Mouse (Mus musculus) Patski (cell line): ENCODE measurements around the gene Gfer. TPM values are rescaled to one million over a fixed set of nuclear protein-coding genes. Genes with fewer than 3 reads are reported as not detected.

ENCODE experiments used
- ATAC-seq: fragments of 100-300 bp; one replicate; pipeline ENCODE4 v1.8.0; 2021
- CTCF ChIA-PET: fragments of 350-600 bp; sonication (Branson Sonifier 250); formaldehyde crosslinking; loops from one replicate; lab custom pipeline; 2022; ENCODE audit warnings: inconsistent platforms; lab: Charles Lee
- POLR2A ChIA-PET: fragments of 350-600 bp; sonication (Branson Sonifier 250); formaldehyde crosslinking; loops from one replicate; lab custom pipeline; 2022; ENCODE audit warnings: antibody characterized with exemption, inconsistent platforms; lab: Charles Lee
- DNase-seq: peaks from one replicate; pipeline ENCODE4 v3.0.0-alpha.2; 2011; ENCODE audit warnings: low read depth, low spot score
- H3K27me3 ChIP-seq: fragments of 371-371 bp; one replicate; pipeline ENCODE4 v1.5.1; 2021
- CTCF ChIP-seq: fragments of 100-300 bp; IDR thresholded peaks from one replicate; pipeline ENCODE4 v1.5.1; 2021
- in situ Hi-C: fragments of 300-500 bp; cut with MboI; formaldehyde crosslinking; loops from 3 replicates; pipeline ENCODE4 v1.11.1; 2018; ENCODE audit warnings: low pct_unique_long_range_greater_than_20kb, mixed read lengths
- polyA plus RNA-seq: library from polyadenylated mRNA; unstranded; gene quantifications from one replicate; pipeline ENCODE4 v1.2.3, GENCODE M21; 2021

Gene Gfer
- polyA plus RNA-seq, 1 experiment from 2014 or later = 47.6 TPM

GRCm38 (mm10) chr17:24692385-24692784 is 3.6 kb downstream of the Gfer start:
- ChIA-PET CTCF (no interaction called here), POLR2A (no interaction called here)
- DNase-seq (no peak), ATAC-seq (no peak)
- H3K27me3 ChIP-seq = no peaks in the 10 kb centered on the region
- TF ChIP-seq CTCF = no peak
- in situ Hi-C loops = no loop called here

GRCm38 (mm10) chr17:24689251-24690081 is 6.5 kb downstream of the Gfer start, which contains the start of gene Syngr3:
Gene Syngr3 (minus strand): TSS chr17:24689955.
- DNase-seq (no peak), ATAC-seq (peak; percentile 20)
- TF ChIP-seq CTCF = no peak
- ChIA-PET POLR2A (interaction anchor here (2.0 kb wide), 1 partner anchor 19 kb away, joined by 7 read pairs; no protein-coding TSS in a partner anchor), CTCF (interaction anchor here (1.0 to 1.2 kb wide), 2 partner anchors 20 to 35 kb away, joined by 3 to 5 read pairs; partner anchors contain the start of genes Ndufb10 and Zfp598)
- no peaks in the 10 kb centered on the region for H3K27me3 ChIP-seq
- in situ Hi-C loops = no loop called here

- ChIA-PET POLR2A (no interaction called here), CTCF (no interaction called here)
- in situ Hi-C loops = no loop called here
- no peak for TF ChIP-seq CTCF
- DNase-seq = no peak
- ATAC-seq = no peak
- H3K27me3 ChIP-seq = no peaks in the 10 kb centered on the region
Measured at GRCm38 (mm10) chr17:24687599-24687998, 8.4 kb downstream of the Gfer start.

GRCm38 (mm10) chr17:24687146-24687595 is 8.8 kb downstream of the Gfer start:
- ATAC-seq = no peak
- no peak for DNase-seq
- ChIA-PET POLR2A (no interaction called here), CTCF (interaction anchor here (0.8 kb wide), 1 partner anchor 13 kb away, joined by 4 read pairs; no protein-coding TSS in a partner anchor)
- no peaks in the 10 kb centered on the region for H3K27me3 ChIP-seq
- no peak for TF ChIP-seq CTCF
- in situ Hi-C loops = no loop called here

- no peak for TF ChIP-seq CTCF
Measured at GRCm38 (mm10) chr17:24686514-24686913, 9.4 kb downstream of the Gfer start.

GRCm38 (mm10) chr17:24677500-24678080 is 18.4 kb downstream of the Gfer start:
- DNase-seq = no peak
- POLR2A ChIA-PET = no interaction called here

More at GRCm38 (mm10) chr17:24686514-24686913, 9.4 kb downstream of the Gfer start:
- in situ Hi-C loops = no loop called here
- DNase-seq = no peak
- ChIA-PET POLR2A (interaction anchor here (1.7 kb wide), 1 partner anchor 17 kb away, joined by 4 read pairs; the partner anchor contains the start of gene Zfp598), CTCF (interaction anchor here (0.8 kb wide), 1 partner anchor 12 kb away, joined by 4 read pairs; no protein-coding TSS in a partner anchor)
- H3K27me3 ChIP-seq = no peaks in the 10 kb centered on the region
- ATAC-seq = no peak

GRCm38 (mm10) chr17:24676877-24677276 is 19.1 kb downstream of the Gfer start:
- TF ChIP-seq CTCF = no peak
- DNase-seq (no peak), ATAC-seq (no peak)
- no peaks in the 10 kb centered on the region for H3K27me3 ChIP-seq
- CTCF ChIA-PET = interaction anchor here (1.1 to 1.2 kb wide), 2 partner anchors 10 to 26 kb away, joined by 3 to 4 read pairs; no protein-coding TSS in a partner anchor
- POLR2A ChIA-PET = no interaction called here
- in situ Hi-C loops = no loop called here

More at GRCm38 (mm10) chr17:24677500-24678080, 18.4 kb downstream of the Gfer start:
- no peak for TF ChIP-seq CTCF
- ATAC-seq = no peak
- in situ Hi-C loops = no loop called here
- H3K27me3 ChIP-seq = no peaks in the 10 kb centered on the region
- CTCF ChIA-PET = interaction anchor here (0.6 kb wide), 1 partner anchor 9 kb away, joined by 3 read pairs; the partner anchor contains the start of gene Zfp598

GRCm38 (mm10) chr17:24676187-24676586 is 19.8 kb downstream of the Gfer start:
- in situ Hi-C loops = no loop called here
- DNase-seq = no peak
- ATAC-seq = no peak
- ChIA-PET CTCF (interaction anchor here (1.1 to 1.2 kb wide), 2 partner anchors 9 to 25 kb away, joined by 3 to 4 read pairs; no protein-coding TSS in a partner anchor), POLR2A (no interaction called here)
- no peaks in the 10 kb centered on the region for H3K27me3 ChIP-seq
- no peak for TF ChIP-seq CTCF

- ChIA-PET POLR2A (no interaction called here), CTCF (interaction anchor here (1.0 kb wide), 1 partner anchor 12 kb away, joined by 4 read pairs; no protein-coding TSS in a partner anchor)
- in situ Hi-C loops = no loop called here
- H3K27me3 ChIP-seq = no peaks in the 10 kb centered on the region
- ATAC-seq = no peak
- no peak for DNase-seq
- no peak for TF ChIP-seq CTCF
Measured at GRCm38 (mm10) chr17:24674277-24674676, 21.7 kb downstream of the Gfer start.

GRCm38 (mm10) chr17:24672141-24672540 is 23.8 kb downstream of the Gfer start:
- TF ChIP-seq CTCF = no peak
- POLR2A ChIA-PET = no interaction called here
- in situ Hi-C loops = no loop called here
- ATAC-seq = no peak
- no peak for DNase-seq
- no peaks in the 10 kb centered on the region for H3K27me3 ChIP-seq
- CTCF ChIA-PET = interaction anchor here (1.1 to 1.3 kb wide), 2 partner anchors 34 to 40 kb away, joined by 4 read pairs; partner anchors contain the start of genes Nthl1, Tbl3 and Tsc2
